Mouse (Mus musculus): ENCODE data around the gene Eif2b2. TPM values are rescaled to one million over a fixed set of nuclear protein-coding genes. Genes with fewer than 3 reads are reported as not detected.

Eif2b2 gene
- total and polyA plus RNA-seq, 3 experiments: 150 to 193 TPM; not detected in 1

DNA sequence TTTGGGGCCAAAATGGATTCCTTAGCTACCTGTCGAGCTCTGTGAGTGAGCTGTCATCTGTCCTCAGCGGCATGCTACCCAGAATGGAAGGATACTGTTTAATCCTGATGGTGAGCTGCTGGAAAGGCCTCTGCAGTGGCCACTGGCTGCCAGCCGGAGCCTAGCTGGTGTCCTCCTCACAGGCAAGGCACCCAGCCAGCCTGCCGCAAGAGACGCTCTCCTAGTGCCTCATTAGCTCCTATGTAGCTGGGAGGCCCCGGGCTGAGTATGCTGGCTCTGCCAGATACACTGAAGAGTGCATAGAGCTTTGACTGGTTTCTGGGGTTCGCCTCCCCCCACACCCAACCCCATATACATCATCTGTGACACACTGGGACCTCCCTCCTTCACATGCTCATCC, 45.3 kb upstream of the Eif2b2 start:
- H3K9me3 ChIP-seq (replicated peaks; ENCODE audit: insufficient read depth, low read length): no peaks in the 10 kb centered on the region
- peaks cover 3 to 11% of the 10 kb centered on the region in 2 experiments; a peak in 3 of 4 replicates for H3K4me1 ChIP-seq (ENCODE audit: control insufficient read depth in 1 of 2, insufficient read depth in 2 of 2, low read length in 2 of 2)
- no peak overlapping the region for H3K9ac ChIP-seq (ENCODE audit: control insufficient read depth, low read depth, low read length, poor library complexity, severe bottlenecking)
- no peak overlapping the region for H3K27ac ChIP-seq (ENCODE audit: control insufficient read depth, low read depth, low read length)
- H3K27me3 ChIP-seq (ENCODE audit: control insufficient read depth in 1 of 2, insufficient read depth in 2 of 2, low read length in 2 of 2): peaks cover 0 to 1% of the 10 kb centered on the region in 2 experiments; a peak in 1 of 4 replicates
- TF ChIP-seq RCOR1 (IDR thresholded peaks at IDR 0.05; ENCODE audit: low read depth, low read length): no peak
- no peak for TF ChIP-seq CHD1 (IDR thresholded peaks at IDR 0.05; ENCODE audit: low read depth, low read length)
- TF ChIP-seq MYC (IDR thresholded peaks at IDR 0.05; ENCODE audit: low read depth, low read length): no peak
- no peak for TF ChIP-seq CTCF (IDR thresholded peaks at IDR 0.05 in 2 of 3, conservative IDR thresholded peaks at IDR 0.05 in 1 of 3; ENCODE audit: control insufficient read depth in 1 of 3, insufficient read depth in 1 of 3, low read depth in 2 of 3, low read length in 3 of 3, poor library complexity in 1 of 3, severe bottlenecking in 1 of 3)
- TF ChIP-seq SIN3A (IDR thresholded peaks at IDR 0.05; ENCODE audit: low read length): no peak
- TF ChIP-seq CHD2 (IDR thresholded peaks at IDR 0.05; ENCODE audit: low read length): no peak
- TF ChIP-seq TCF12 (IDR thresholded peaks at IDR 0.05; ENCODE audit: low read depth, low read length): no peak
- no peak for TF ChIP-seq NELFE (IDR thresholded peaks at IDR 0.05; ENCODE audit: low read depth, low read length)
- no peak for TF ChIP-seq MYB (IDR thresholded peaks at IDR 0.05; ENCODE audit: low read depth, low read length)
- H3K36me3 ChIP-seq (ENCODE audit: control insufficient read depth in 1 of 2, insufficient read depth in 2 of 2, low read length in 2 of 2): no peaks in the 10 kb centered on the region
- no peak for DNase-seq (ENCODE audit: low read depth, low spot score)
- no peak overlapping the region for H3K4me3 ChIP-seq (ENCODE audit: control insufficient read depth in 1 of 2, insufficient read depth in 1 of 2, low read depth in 2 of 2, low read length in 2 of 2)
- no peaks in the 10 kb centered on the region for H3K79me2 ChIP-seq (ENCODE audit: control insufficient read depth, insufficient read depth, low read length, poor library complexity)

DNA sequence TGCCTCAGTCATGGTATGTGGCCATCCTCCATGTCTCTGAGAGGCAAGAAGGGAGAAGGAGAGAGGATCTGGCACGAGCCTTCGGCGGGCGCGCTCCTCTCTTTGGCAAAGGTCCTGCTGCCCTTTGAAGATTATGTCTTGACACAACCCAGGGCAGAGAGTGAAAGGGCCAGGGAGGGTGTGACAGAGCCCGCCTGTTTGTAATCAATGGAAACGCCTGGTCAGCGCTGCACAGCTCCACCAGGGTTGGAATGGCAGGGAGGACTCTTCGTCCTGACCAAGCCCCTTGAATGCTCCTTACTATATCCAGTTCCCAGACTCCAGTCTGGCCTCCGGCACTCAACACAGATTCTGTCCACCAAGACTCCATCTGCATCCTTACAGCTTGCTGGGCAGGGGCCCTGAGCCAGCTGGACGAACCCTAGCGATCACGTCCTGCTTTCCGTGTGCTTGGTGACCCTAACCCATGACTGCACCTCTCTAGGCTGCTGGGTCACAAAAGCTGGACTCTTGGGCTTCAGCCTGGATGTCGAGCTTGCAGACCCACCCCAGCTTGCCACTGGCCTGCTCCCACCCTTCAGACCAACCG, 44.1 kb upstream of the Eif2b2 start:
- H3K4me1 ChIP-seq (ENCODE audit: control insufficient read depth in 1 of 2, insufficient read depth in 2 of 2, low read length in 2 of 2): peaks cover 3 to 11% of the 10 kb centered on the region in 2 experiments; a peak in 3 of 4 replicates
- no peak overlapping the region for H3K9ac ChIP-seq (ENCODE audit: control insufficient read depth, low read depth, low read length, poor library complexity, severe bottlenecking)
- H3K27ac ChIP-seq (ENCODE audit: control insufficient read depth, low read depth, low read length): no peak overlapping the region
- peaks cover 1 to 2% of the 10 kb centered on the region in 2 experiments; a peak in 3 of 4 replicates for H3K27me3 ChIP-seq (ENCODE audit: control insufficient read depth in 1 of 2, insufficient read depth in 2 of 2, low read length in 2 of 2)
- H3K36me3 ChIP-seq (ENCODE audit: control insufficient read depth in 1 of 2, insufficient read depth in 2 of 2, low read length in 2 of 2): no peaks in the 10 kb centered on the region
- H3K79me2 ChIP-seq (ENCODE audit: control insufficient read depth, insufficient read depth, low read length, poor library complexity): no peaks in the 10 kb centered on the region
- no peaks in the 10 kb centered on the region for H3K9me3 ChIP-seq (replicated peaks; ENCODE audit: insufficient read depth, low read length)
- TF ChIP-seq E2F4 (IDR thresholded peaks at IDR 0.05; ENCODE audit: borderline replicate concordance, low read depth, low read length) (no peak), KAT2A (conservative IDR thresholded peaks at IDR 0.05; ENCODE audit: low read depth, low read length) (no peak), TBP (IDR thresholded peaks at IDR 0.05; ENCODE audit: low read depth, low read length) (no peak), CHD1 (IDR thresholded peaks at IDR 0.05; ENCODE audit: low read depth, low read length) (no peak), ZC3H11A (IDR thresholded peaks at IDR 0.05; ENCODE audit: low read depth, low read length) (no peak), SIN3A (IDR thresholded peaks at IDR 0.05; ENCODE audit: low read length) (no peak), GATA1 (IDR thresholded peaks at IDR 0.05; ENCODE audit: low read depth, low read length) (no peak), MAFK (IDR thresholded peaks at IDR 0.05; ENCODE audit: borderline replicate concordance, low read depth, low read length) (no peak), USF2 (IDR thresholded peaks at IDR 0.05; ENCODE audit: borderline replicate concordance in 1 of 2, insufficient read depth in 1 of 2, low read depth in 1 of 2, low read length in 2 of 2) (no peak), GABPA (IDR thresholded peaks at IDR 0.05; ENCODE audit: low read depth, low read length) (no peak)
- H3K4me3 ChIP-seq (ENCODE audit: control insufficient read depth in 1 of 2, insufficient read depth in 1 of 2, low read depth in 2 of 2, low read length in 2 of 2): no peak overlapping the region
- no peak for DNase-seq (ENCODE audit: low read depth, low spot score)
